Mouse (Mus musculus) liver, embryonic 11.5 days (tissue): ENCODE data around the gene Galntl5. TPM values are rescaled to one million over a fixed set of nuclear protein-coding genes. Genes with fewer than 3 reads are reported as not detected.
"Not testable (repeated sequence)": the region's sequence is repeated elsewhere in the genome, so short reads cannot be mapped to it uniquely, and the experiment has no call there.

Source experiments
- ATAC-seq: fragments of 200-750 bp; cut with Nextera tagmentation; replicated peaks from 2 replicates; pipeline ENCODE4 v1.8.0; 2017; ENCODE audit warnings: moderate number of reproducible peaks, mild to moderate bottlenecking, moderate TSS enrichment, moderate library complexity; ENCODE audit not compliant: low FRiP score
- DNase-seq: peaks from one replicate; pipeline ENCODE4 v3.0.0-alpha.2; 2017; ENCODE audit warnings: low spot score
- H3K27ac ChIP-seq: fragments of 300-500 bp; sonication (generic); 2 replicates; pipeline ENCODE4 v1.5.1; 2014; ENCODE audit warnings: mild to moderate bottlenecking, low read depth, low read length, control low read depth
- H3K27me3 ChIP-seq: fragments of 300-500 bp; sonication (generic); replicated peaks from 2 replicates; pipeline ENCODE4 v1.6.1; 2014; ENCODE audit warnings: low read length, mixed read lengths; ENCODE audit not compliant: control insufficient read depth, insufficient read depth
- H3K36me3 ChIP-seq: fragments of 300-500 bp; sonication (generic); 2 replicates; pipeline ENCODE4 v1.6.1; 2014; ENCODE audit warnings: mild to moderate bottlenecking, low read length, moderate library complexity, mixed read lengths; ENCODE audit not compliant: control insufficient read depth, insufficient read depth
- H3K4me1 ChIP-seq: fragments of 300-500 bp; sonication (generic); replicated peaks from 2 replicates; pipeline ENCODE4 v1.6.1; 2014; ENCODE audit warnings: low read length, mixed read lengths; ENCODE audit not compliant: control insufficient read depth, insufficient read depth
- H3K4me2 ChIP-seq: fragments of 300-500 bp; sonication (generic); 2 replicates; pipeline ENCODE4 v1.6.1; 2014; ENCODE audit warnings: mild to moderate bottlenecking, control low read depth, moderate library complexity
- H3K4me3 ChIP-seq: fragments of 300-500 bp; sonication (generic); 2 replicates; pipeline ENCODE4 v1.5.1; 2014; ENCODE audit warnings: low read depth, low read length, control low read depth
- H3K9ac ChIP-seq: fragments of 300-500 bp; sonication (generic); 2 replicates; pipeline ENCODE4 v1.6.1; 2014; ENCODE audit warnings: low read depth, low read length, control low read depth
- H3K9me3 ChIP-seq: fragments of 300-500 bp; sonication (generic); 2 replicates; pipeline ENCODE4 v1.6.1; 2016; ENCODE audit warnings: low read length, inconsistent platforms, mixed read lengths; ENCODE audit not compliant: control insufficient read depth
- WGBS: fragments of 180-500 bp; shearing (Covaris S2); extraction: QIAGEN DNeasy Blood & Tissue Kit; methylation state at CpG from one replicate; pipeline ENCODE4 v1.1.7; 2014; 5-methylcytosine and 5-hydroxymethylcytosine counted together
- polyA plus RNA-seq: library from polyadenylated mRNA; unstranded; fragments of >200 nt; fragmentation: Nextera tagmentation; extraction: Ambion mirVana; gene quantifications from 2 replicates; pipeline ENCODE4 v1.2.1, GENCODE M21; 2014

The Galntl5 gene
- polyA plus RNA-seq, 1 experiment from 2014 or later, result not detected

- ATAC-seq (no peak), DNase-seq (no peak)
- 88% methylated on average over 3 of the region's 3 CpGs for WGBS
- H3K4me1 ChIP-seq, result no peaks in the 10 kb centered on the region
- no peak overlapping the region for H3K4me2 ChIP-seq
- no peaks in the 10 kb centered on the region for H3K36me3 ChIP-seq
- H3K9ac ChIP-seq, result no peak overlapping the region
- no peaks in the 10 kb centered on the region for H3K9me3 ChIP-seq
- H3K27me3 ChIP-seq, result no peaks in the 10 kb centered on the region
- no peak overlapping the region for H3K4me3 ChIP-seq
- no peak overlapping the region for H3K27ac ChIP-seq
These were observed 1.2 kb upstream of the Galntl5 start for GRCm38 (mm10) chr5:25179936-25180488.

GRCm38 (mm10) chr5:25183595-25183994, 2.3 kb downstream of the Galntl5 start:
- Histone ChIP-seq H3K9me3 (no peaks in the 10 kb centered on the region), H3K36me3 (no peaks in the 10 kb centered on the region), H3K4me1 (no peaks in the 10 kb centered on the region), H3K27me3 (no peaks in the 10 kb centered on the region), H3K27ac (no peak overlapping the region), H3K4me3 (no peak overlapping the region), H3K9ac (no peak overlapping the region), H3K4me2 (no peak overlapping the region)
- WGBS, result 83% methylated on average over 4 of the region's 4 CpGs
- DNase-seq (no peak), ATAC-seq (no peak)

GRCm38 (mm10) chr5:25184594-25184993, 3.3 kb downstream of the Galntl5 start:
- H3K27me3 ChIP-seq, result no peaks in the 10 kb centered on the region
- WGBS, result 54% methylated on average over 2 of the region's 2 CpGs
- H3K9ac ChIP-seq, result no peak overlapping the region
- ATAC-seq, result no peak
- no peak overlapping the region for H3K4me3 ChIP-seq
- no peaks in the 10 kb centered on the region for H3K36me3 ChIP-seq
- H3K4me2 ChIP-seq, result no peak overlapping the region
- no peaks in the 10 kb centered on the region for H3K4me1 ChIP-seq
- DNase-seq, result no peak
- no peaks in the 10 kb centered on the region for H3K9me3 ChIP-seq
- H3K27ac ChIP-seq, result no peak overlapping the region

DNA sequence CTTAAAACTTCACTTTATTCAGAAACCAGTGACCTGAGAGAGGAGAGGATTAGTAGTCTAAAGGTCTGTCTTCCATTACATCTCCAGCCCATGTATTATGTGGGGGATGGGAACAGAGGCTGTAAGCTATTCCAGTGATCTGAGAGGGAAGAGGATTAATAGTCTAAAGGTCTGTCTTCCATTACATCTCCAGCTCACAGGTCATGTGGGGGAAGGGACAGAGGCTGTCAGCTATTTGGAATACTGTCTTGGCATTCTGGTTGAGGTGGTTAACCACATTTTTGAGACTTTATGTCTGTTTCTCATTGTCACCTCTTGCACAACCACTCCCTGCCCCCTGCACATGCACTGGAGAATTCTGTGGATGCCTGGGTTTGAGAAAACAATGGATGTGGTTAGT, 6.5 kb downstream of the Galntl5 start:
- Histone ChIP-seq H3K27me3 (no peaks in the 10 kb centered on the region), H3K9ac (no peak overlapping the region), H3K4me1 (no peaks in the 10 kb centered on the region), H3K36me3 (no peaks in the 10 kb centered on the region), H3K4me3 (no peak overlapping the region), H3K27ac (no peak overlapping the region), H3K9me3 (no peaks in the 10 kb centered on the region), H3K4me2 (no peak overlapping the region)
- ATAC-seq (no peak), DNase-seq (no peak)

- Histone ChIP-seq H3K27ac (no peak overlapping the region), H3K9me3 (no peaks in the 10 kb centered on the region), H3K4me2 (no peak overlapping the region), H3K4me1 (no peaks in the 10 kb centered on the region), H3K36me3 (no peaks in the 10 kb centered on the region), H3K9ac (no peak overlapping the region), H3K4me3 (no peak overlapping the region), H3K27me3 (no peaks in the 10 kb centered on the region)
- DNase-seq, result no peak
- WGBS, result 35% methylated on average over 1 of the region's 1 CpGs
- no peak for ATAC-seq
These were observed 7.5 kb downstream of the Galntl5 start for GRCm38 (mm10) chr5:25188802-25189201.

DNA sequence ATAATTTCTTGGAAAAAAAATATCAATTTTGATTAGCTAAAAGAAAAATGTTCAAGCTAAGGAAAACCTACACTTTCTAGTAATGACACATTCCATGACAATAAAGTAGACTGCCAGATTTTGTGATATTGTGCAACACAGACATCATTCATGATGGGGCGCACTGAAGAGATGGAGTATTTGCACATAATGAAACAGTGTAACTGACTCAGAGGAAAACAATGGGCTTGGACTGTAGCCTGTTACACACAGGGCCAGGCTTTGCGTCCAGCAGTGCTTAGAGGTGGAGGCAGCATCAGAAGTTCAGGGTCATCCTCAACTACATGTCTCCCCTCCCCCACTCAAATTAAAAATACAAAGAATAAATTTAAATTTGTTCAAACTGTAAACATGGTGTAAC, 9.3 kb downstream of the Galntl5 start:
- H3K9ac ChIP-seq, result no peak overlapping the region
- no peak overlapping the region for H3K4me2 ChIP-seq
- 77% methylated on average over 2 of the region's 2 CpGs for WGBS
- ATAC-seq, result no peak
- H3K27me3 ChIP-seq, result no peaks in the 10 kb centered on the region
- no peak overlapping the region for H3K4me3 ChIP-seq
- no peaks in the 10 kb centered on the region for H3K9me3 ChIP-seq
- no peaks in the 10 kb centered on the region for H3K4me1 ChIP-seq
- no peak for DNase-seq
- H3K27ac ChIP-seq, result no peak overlapping the region
- H3K36me3 ChIP-seq, result no peaks in the 10 kb centered on the region

DNA sequence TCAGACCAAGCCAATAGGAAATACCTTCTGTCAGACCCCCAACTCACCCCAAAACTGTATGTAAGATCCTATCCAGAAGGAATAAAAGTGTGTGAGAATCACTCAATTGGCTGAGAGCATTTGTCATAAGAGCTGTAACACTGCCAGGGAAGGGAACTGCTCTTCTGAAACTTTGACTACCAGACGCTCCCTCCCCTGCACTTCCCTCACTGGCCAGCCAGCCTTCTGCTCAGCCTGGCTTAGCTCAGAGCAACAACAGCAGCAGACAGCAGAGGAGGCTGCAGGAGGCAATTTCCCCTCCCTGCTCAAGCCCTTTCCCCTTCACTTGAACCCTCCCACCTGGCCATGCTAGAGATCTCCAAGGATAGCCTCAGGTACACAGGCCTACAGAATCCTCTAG, 30.6 kb downstream of the Galntl5 start:
- H3K27ac ChIP-seq, result no peak overlapping the region
- H3K27me3 ChIP-seq, result no peaks in the 10 kb centered on the region
- H3K9ac ChIP-seq, result no peak overlapping the region
- 70% methylated on average over 1 of the region's 1 CpGs for WGBS
- H3K4me2 ChIP-seq, result no peak overlapping the region
- ATAC-seq, result no peak
- H3K9me3 ChIP-seq, result no peaks in the 10 kb centered on the region
- H3K4me1 ChIP-seq, result no peaks in the 10 kb centered on the region
- no peak overlapping the region for H3K4me3 ChIP-seq
- no peak for DNase-seq
- H3K36me3 ChIP-seq, result no peaks in the 10 kb centered on the region

GRCm38 (mm10) chr5:25213216-25213615, 32.0 kb downstream of the Galntl5 start:
- not testable (repeated sequence) for H3K4me2 ChIP-seq, ATAC-seq, H3K4me1 ChIP-seq, H3K9ac ChIP-seq, H3K36me3 ChIP-seq, H3K4me3 ChIP-seq, H3K9me3 ChIP-seq, H3K27ac ChIP-seq, DNase-seq, H3K27me3 ChIP-seq

GRCm38 (mm10) chr5:25215006-25215405, 33.7 kb downstream of the Galntl5 start:
- 77% methylated on average over 6 of the region's 6 CpGs for WGBS

More at GRCm38 (mm10) chr5:25215006-25215405, 33.7 kb downstream of the Galntl5 start:
- no peak overlapping the region for H3K27ac ChIP-seq
- no peaks in the 10 kb centered on the region for H3K36me3 ChIP-seq
- no peak for ATAC-seq
- DNase-seq, result no peak
- H3K4me3 ChIP-seq, result no peak overlapping the region
- no peaks in the 10 kb centered on the region for H3K9me3 ChIP-seq
- H3K4me1 ChIP-seq, result no peaks in the 10 kb centered on the region
- no peaks in the 10 kb centered on the region for H3K27me3 ChIP-seq
- no peak overlapping the region for H3K9ac ChIP-seq
- no peak overlapping the region for H3K4me2 ChIP-seq
